Mouse (Mus musculus) adrenal gland, postnatal 25 days (tissue): Measurements from ENCODE around the gene Phykpl. TPM values are rescaled to one million over a fixed set of nuclear protein-coding genes. Genes with fewer than 3 reads are reported as not detected.
A peak's percentile ranks its signal among the peaks of the same experiment; 100 is the strongest.
"Not testable (repeated sequence)": the region's sequence is repeated elsewhere in the genome, so short reads cannot be mapped to it uniquely, and the experiment has no call there.

Experiments used
- DNase-seq: peaks from one replicate; pipeline ENCODE4 v3.0.0; 2021; ENCODE audit warnings: mixed read lengths
- total RNA-seq: library from RNA; stranded (reverse); gene quantifications from 2 replicates; pipeline ENCODE4 v1.2.3, GENCODE M21; 2021

Gene Phykpl
- total RNA-seq, 1 experiment from 2014 or later, result 41.3 TPM

DNA sequence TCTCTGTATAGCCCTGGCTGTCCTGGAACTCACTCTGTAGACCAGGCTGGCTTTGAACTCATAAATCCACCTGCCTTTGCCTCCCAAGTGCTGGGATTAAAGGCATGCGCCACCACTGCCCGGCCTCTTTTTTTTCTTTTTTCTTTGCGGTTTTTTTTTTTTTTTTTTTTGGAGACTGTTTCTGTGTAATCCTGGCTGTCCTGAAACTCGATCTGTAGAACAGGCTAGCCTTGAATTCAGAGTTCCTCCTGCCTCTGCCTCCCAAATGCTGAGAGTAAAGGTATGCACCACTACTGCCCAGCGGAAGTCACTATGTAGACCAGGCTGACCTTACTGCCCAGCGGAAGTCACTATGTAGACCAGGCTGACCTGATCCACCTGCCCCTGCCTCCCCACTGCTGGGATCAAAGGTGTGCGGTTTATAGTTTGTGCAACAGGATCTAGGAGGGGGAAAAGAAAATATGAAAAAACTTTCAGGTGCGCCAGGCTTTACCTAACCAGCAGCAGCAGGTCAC, 34.4 kb downstream of the Phykpl start:
- no peak for DNase-seq

GRCm38 (mm10) chr11:51619409-51620060, 35.0 kb downstream of the Phykpl start, which contains the start of gene Nhp2:
TSS of gene Nhp2 (plus strand) at chr11:51619735.
- DNase-seq, result peak; percentile 93

DNA sequence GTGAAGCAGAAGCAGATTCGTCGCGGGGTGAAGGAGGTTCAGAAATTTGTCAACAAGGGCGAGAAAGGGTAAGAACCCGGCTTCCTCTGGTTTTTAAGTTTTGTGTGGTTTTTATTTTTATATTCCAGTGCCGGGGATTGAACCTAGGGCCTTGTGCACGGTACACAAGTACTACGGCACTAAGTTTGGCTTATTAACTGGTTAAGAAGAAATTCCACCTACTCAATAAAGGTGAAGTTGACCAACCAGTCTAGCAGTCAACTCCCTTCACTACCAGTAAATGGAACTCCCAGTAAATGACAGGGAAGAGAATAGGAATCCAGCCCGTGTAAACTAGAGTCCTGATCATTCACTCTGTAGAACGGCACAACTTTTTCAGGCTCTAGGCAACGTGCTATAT, 35.5 kb downstream of the Phykpl start:
- DNase-seq, result no peak

DNA sequence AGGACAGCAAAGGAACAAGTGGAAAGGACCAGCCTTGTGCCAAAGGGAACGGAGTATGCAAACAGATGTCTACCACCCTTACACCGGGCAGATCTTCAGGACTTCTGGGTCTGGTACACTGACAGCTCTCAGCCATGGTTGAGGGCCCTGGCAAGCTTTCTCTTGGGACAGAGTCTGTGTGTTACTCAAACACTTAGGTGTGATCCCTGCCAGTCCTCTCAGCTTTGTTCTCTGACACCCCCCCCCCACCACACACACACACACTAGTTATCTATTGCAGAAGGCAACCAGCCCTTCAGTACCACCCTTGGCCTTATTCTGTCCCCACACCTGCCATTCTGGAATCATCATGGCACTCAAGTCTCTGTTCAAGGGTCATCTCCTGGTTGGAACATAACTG, 37.2 kb downstream of the Phykpl start:
- no peak for DNase-seq

DNA sequence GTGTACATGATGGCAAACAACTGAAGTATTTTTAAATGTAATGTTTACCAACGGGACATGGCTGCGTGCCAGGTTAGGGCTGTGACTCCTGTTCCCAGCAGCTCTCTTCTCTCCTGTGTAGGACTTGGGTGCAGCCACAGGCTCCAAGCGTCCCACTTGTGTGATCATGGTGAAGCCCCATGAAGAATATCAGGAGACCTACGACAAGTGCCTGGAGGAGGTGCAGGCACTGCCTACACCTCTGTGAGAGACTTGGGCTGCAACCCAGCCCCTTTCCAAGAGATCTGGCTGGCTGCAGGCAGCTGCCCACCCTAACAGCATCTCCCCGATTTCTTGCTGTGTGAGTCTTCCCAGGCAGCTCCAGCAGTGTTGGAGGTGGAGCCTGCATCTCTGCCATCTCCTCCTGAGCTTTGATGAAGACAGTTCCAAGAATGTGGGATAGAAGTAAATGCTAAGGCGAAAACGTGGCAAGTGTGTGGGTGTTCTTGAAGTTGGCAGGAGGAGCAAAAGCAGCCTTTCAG, 38.5 kb downstream of the Phykpl start:
- DNase-seq, result no peak

DNA sequence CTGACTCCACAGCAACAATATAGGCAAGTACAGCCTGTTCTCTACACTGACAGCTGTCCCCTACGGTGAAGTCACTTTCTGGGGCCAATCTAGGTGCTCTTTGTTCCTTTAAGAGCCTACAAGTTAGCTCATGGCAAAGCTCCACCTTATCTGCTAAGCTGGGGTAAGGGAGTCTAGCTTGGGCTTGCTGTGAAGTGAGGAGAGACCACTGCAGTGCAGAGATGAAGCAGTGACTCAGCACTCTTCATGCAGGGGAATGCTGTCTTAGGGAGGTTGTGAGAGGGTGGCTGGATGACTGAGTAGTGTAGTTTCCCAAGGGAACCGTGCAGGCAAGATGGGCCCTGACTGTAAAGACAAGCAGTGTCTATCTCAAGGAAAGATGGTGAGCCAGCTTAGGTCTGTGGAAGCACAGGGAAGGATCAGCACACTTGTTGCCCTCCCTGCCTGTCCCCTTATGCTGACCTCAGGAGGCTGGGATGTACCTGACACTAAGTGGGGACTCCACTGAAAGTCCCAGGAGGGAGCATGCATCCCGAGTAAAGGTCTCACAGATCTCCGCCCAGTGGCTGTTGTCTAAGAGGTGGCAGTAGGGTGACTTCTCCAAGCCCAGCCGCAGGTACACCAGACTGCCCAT, 40.7 kb downstream of the Phykpl start:
- DNase-seq, result no peak

- DNase-seq, result no peak
These were observed 42.9 kb downstream of the Phykpl start for GRCm38 (mm10) chr11:51627425-51627824.

GRCm38 (mm10) chr11:51627907-51628306, 43.4 kb downstream of the Phykpl start:
- no peak for DNase-seq

DNA sequence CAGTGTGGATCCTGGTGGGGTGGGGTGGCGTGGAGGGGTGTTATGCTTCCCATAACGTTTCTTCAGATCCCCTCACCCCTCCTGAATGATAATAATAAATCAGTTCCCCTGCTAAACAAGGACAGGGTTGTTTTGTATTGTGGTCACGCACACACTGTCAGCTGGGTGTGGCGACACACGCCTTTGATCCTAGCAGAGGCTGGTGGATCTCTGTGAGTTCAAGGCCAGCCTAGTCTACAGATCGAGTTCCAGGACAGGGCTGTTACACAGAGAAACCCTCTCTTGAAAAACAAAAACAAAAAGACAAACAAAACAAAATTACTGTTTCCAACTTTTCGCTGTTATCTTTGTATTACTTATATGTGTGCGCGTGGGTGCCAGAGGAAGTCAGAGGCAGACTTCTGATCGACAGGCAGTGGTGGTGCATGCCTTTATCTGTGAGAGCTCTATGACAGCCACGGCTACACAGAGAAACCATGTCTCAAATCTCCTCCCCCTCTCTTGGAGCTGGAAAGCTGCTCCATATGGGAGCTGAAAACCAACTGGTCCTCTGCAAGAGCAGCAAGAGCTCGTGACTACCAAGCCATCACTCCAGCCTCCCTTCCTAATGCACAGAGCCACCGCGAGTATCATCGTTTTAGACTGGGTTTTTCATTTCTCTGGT, 45.2 kb downstream of the Phykpl start:
- no peak for DNase-seq

GRCm38 (mm10) chr11:51632130-51632753, 47.7 kb downstream of the Phykpl start:
- no peak for DNase-seq

- not testable (repeated sequence) for DNase-seq
These were observed 48.6 kb downstream of the Phykpl start for GRCm38 (mm10) chr11:51633200-51633599.

DNA sequence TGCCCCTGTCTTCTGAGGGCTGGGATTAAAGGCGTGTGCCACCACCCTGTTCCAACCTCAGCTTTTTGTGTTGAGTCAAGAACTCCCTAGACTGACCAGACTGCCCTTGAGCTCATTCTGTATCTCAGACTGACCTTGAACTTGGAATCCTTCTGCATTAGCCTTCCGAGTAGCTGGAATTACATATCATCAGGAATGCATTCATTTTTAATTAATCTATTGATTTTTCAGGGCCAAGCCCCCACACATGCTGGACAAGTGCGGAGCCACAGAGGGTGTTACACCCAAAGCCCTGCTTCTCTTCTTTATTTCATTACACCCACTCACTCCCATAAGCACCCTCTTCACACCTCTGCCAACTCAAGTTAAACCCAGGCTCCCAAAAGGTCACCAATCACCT, 49.2 kb downstream of the Phykpl start:
- no peak for DNase-seq

DNA sequence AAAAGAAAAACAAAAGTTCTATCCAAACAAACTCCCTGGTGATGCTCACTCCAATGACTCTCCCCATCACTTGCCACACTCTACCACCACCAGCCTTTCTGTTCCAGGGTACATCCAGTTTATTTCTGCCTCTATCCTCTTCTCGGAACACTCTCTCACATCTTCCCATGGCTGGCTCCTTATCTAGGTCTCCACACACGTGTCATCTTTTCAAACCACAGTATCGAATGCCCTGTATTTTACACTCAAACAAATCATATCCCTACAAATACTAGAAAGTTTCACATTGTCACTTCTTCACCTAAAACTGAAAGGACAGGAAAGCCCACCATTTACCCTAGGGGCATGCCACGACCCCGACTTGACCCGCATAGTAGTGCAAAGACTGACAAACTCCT, 50.6 kb downstream of the Phykpl start:
- DNase-seq, result no peak

GRCm38 (mm10) chr11:51635525-51636322, 51.2 kb downstream of the Phykpl start, which contains the start of gene Rmnd5b:
TSS of gene Rmnd5b (minus strand) at chr11:51635896.
- DNase-seq, result peak; percentile 87

- DNase-seq, result peak; percentile 51
These were observed 51.7 kb downstream of the Phykpl start for GRCm38 (mm10) chr11:51636323-51636684.

DNA sequence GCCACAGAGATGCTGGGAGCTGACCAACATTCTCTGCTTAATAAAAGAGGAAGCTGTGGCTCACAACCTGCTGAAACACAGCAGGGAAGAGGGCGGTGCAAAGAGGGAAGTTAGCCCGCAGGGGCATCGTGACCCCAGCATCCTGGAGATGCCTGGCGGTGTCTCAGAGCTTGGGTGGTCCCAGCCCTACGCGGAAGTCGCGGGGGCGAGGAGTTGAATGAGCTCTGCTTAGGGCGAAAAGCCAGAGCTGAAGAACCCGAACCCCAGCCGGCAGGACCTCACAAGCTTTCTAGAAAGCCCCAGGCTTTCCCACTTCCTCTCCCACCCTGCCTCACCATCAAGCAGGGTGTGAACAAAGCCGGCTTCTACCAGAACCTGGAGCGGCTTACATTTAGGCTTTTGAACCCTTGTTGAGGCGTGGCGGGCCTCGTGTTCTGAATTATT, 53.4 kb downstream of the Phykpl start:
- DNase-seq, result no peak

DNA sequence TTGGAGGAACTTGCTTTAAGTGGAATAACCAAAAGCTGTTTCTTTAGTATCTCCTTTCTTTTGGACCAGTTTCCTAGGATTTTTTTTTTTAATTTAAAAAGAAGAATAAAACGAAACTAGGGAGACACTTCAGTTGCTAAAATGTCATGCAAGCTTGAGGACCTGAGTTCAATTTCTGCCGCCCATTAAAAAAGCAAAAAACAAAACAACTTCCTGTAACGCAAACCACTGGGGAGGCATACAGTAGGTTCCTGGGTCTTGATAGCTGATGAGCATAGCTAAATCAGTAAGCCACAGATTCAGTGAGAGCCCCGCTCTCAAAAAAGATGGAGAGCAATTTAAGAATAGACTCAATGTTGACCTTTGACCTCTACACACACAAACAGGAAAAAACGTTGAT, 53.9 kb downstream of the Phykpl start:
- DNase-seq, result no peak

GRCm38 (mm10) chr11:51640748-51641147, 56.2 kb downstream of the Phykpl start:
- no peak for DNase-seq

DNA sequence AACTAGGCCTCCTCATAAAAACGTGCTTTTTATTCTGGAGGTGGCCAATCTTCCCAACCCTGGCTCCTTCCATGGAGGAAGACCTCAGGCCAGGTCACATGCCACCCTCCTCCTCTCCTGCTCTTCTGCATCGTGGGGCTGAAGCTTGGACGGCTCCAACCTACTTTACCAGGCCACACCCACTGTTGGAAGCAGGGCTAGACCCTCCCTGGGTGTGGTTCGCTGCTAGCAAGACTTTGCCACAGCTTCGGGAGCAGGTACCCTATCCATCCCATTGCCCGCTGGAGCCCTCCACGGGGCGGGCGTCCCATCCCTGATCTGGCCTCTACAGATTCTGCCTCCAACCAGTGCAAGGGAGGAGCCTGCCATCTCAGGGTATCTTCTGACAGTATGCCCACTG, 58.6 kb downstream of the Phykpl start:
- DNase-seq, result no peak

- DNase-seq, result no peak
These were observed 59.2 kb downstream of the Phykpl start for GRCm38 (mm10) chr11:51643761-51644160.

- no peak for DNase-seq
These were observed 59.7 kb downstream of the Phykpl start for GRCm38 (mm10) chr11:51644217-51644616.

DNA sequence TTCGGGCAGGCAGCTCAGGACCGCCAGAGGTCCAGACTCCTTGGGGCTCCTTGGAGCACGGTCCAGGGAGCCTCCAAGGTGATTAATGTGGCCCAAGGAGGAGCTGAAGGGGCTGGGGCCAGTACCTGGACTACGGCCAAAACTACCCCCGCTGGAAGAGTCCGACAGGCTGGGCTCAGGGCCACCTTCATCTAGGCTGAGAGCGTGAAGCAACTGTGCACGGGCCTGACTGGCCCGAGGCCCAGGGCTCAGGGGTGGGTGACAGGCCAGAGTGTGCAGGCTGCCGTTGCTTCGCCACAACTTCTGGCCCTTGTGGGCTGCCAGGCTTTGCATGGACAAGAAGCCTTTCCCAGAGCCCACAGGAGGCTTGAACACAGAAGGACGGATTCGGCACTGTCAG, 60.7 kb downstream of the Phykpl start:
- DNase-seq, result no peak
